ENCODE assay signal across 24 mouse cellular contexts in the genomic region with DNA sequence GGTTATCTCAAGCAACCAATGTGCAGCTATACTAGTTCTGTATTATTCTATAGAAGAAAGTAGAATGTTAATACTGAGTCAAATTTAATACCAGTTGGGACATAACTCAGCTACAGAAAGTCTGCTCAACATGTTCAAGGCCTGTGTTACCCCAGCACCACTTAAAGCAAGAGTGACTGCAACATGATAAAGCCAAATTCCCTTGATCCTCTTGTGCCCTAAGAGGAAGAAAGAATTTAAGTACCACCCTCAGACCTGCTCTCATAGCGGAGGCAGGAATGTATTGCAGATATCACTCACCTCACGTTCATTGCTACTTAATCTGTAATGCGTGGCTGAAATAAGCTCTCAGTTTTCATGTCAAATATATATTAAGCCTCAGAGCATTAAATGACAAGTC.
"Had no signal": no experiment of that assay in that cellular context is flagged by ENCODE, and none has a peak within 500 bp of the region (broad histone marks: within the 10 kb centered on the region; RNA-seq: fewer than 3 reads in every experiment).

No protein-coding gene starts in this region.

- H3K27me3 ChIP-seq: heart, embryonic 12.5 days; hindbrain, embryonic 12.5 days; intestine, embryonic 15.5 days; limb, embryonic 12.5 days had no signal

- H3K4me3 ChIP-seq: gastrocnemius, adult 2 months; heart, embryonic 10.5 days; heart, embryonic 12.5 days; hindbrain, embryonic 10.5 days; hindbrain, embryonic 12.5 days; intestine, embryonic 15.5 days; layer of hippocampus, adult 2 months; left cerebral cortex, adult 2 months; limb, embryonic 10.5 days; limb, embryonic 12.5 days had no signal

- H3K36me3 ChIP-seq: heart, embryonic 10.5 days; heart, embryonic 12.5 days; hindbrain, embryonic 10.5 days; hindbrain, embryonic 12.5 days; intestine, embryonic 15.5 days; limb, embryonic 10.5 days; limb, embryonic 12.5 days had no signal

- H3K9ac ChIP-seq: heart, embryonic 12.5 days; hindbrain, embryonic 12.5 days; hindbrain, embryonic 14.5 days; intestine, embryonic 15.5 days; limb, embryonic 12.5 days had no signal

- H3K9me3 ChIP-seq: heart, embryonic 10.5 days; heart, embryonic 12.5 days; hindbrain, embryonic 10.5 days; hindbrain, embryonic 12.5 days; intestine, embryonic 15.5 days; limb, embryonic 10.5 days; limb, embryonic 12.5 days had no signal

- H3K27ac ChIP-seq: gastrocnemius, adult 2 months; heart, embryonic 10.5 days; hindbrain, embryonic 10.5 days; hindbrain, embryonic 12.5 days; hindbrain, embryonic 14.5 days; intestine, embryonic 15.5 days; layer of hippocampus, adult 2 months; left cerebral cortex, adult 2 months; limb, embryonic 10.5 days; limb, embryonic 12.5 days had no signal

- DNase-seq: gastrocnemius, adult 2 months; gastrocnemius, postnatal 10 days; gastrocnemius, postnatal 25 days; heart, adult 18-20 months; heart, postnatal 10 days; heart, postnatal 4 days; kidney, adult 18-20 months; kidney, adult 8-10 months; kidney, postnatal 10 days; kidney, postnatal 25 days; kidney, postnatal 4 days had no signal

- ATAC-seq: hindbrain, embryonic 16.5 days; inflammation-experienced regulatory T-cells, adult 6 months; intestine, embryonic 15.5 days; intestine, postnatal 0 days had no signal

- H3K4me2 ChIP-seq: heart, embryonic 12.5 days; hindbrain, embryonic 12.5 days; hindbrain, embryonic 14.5 days; intestine, embryonic 15.5 days; limb, embryonic 12.5 days had no signal

- H3K4me1 ChIP-seq: hindbrain, embryonic 10.5 days; hindbrain, embryonic 12.5 days; intestine, embryonic 15.5 days; limb, embryonic 10.5 days; limb, embryonic 12.5 days had no signal
